Mouse (Mus musculus): Measurements from ENCODE around the gene Hspbap1.
A peak's percentile ranks its signal among the peaks of the same experiment; 100 is the strongest.

The Hspbap1 gene

GRCm38 (mm10) chr16:35769878-35770657 lies at the start of gene Hspbap1:
Hspbap1 (plus strand) TSS chr16:35770375.
- peak; percentile 90 to 91 for DNase-seq

- DNase-seq, result no peak
Observed at GRCm38 (mm10) chr16:35724561-35724960, 45.6 kb upstream of the Hspbap1 start.

GRCm38 (mm10) chr16:35726601-35727000 lies 43.6 kb upstream of the Hspbap1 start:
- DNase-seq, result no peak

- DNase-seq, result no peak
Observed at GRCm38 (mm10) chr16:35729151-35729738, 40.9 kb upstream of the Hspbap1 start.

GRCm38 (mm10) chr16:35732096-35732495 lies 38.1 kb upstream of the Hspbap1 start:
- no peak for DNase-seq

GRCm38 (mm10) chr16:35734038-35734437 lies 36.1 kb upstream of the Hspbap1 start:
- DNase-seq, result peak; percentile 43 to 50

GRCm38 (mm10) chr16:35738096-35738767 lies 31.9 kb upstream of the Hspbap1 start:
- DNase-seq, result no peak

GRCm38 (mm10) chr16:35739548-35739947 lies 30.6 kb upstream of the Hspbap1 start:
- no peak for DNase-seq

- no peak for DNase-seq
Observed at GRCm38 (mm10) chr16:35740357-35740756, 29.8 kb upstream of the Hspbap1 start.

- no peak for DNase-seq
Observed at GRCm38 (mm10) chr16:35740943-35741342, 29.2 kb upstream of the Hspbap1 start.

- peak in 1 of 2 experiments; percentile 53 for DNase-seq
Observed at GRCm38 (mm10) chr16:35741621-35742020, 28.6 kb upstream of the Hspbap1 start.

- peak in 1 of 2 experiments; percentile 32 for DNase-seq
Observed at GRCm38 (mm10) chr16:35742251-35742937, 27.8 kb upstream of the Hspbap1 start.

- DNase-seq, result peak; percentile 77 to 84
Observed at GRCm38 (mm10) chr16:35747417-35748236, 22.5 kb upstream of the Hspbap1 start.

- DNase-seq, result no peak
Observed at GRCm38 (mm10) chr16:35748237-35748603, 22.0 kb upstream of the Hspbap1 start.

- no peak for DNase-seq
Observed at GRCm38 (mm10) chr16:35749385-35749784, 20.8 kb upstream of the Hspbap1 start.

- no peak for DNase-seq
Observed at GRCm38 (mm10) chr16:35751841-35752240, 18.3 kb upstream of the Hspbap1 start.

- DNase-seq, result no peak
Observed at GRCm38 (mm10) chr16:35753926-35754325, 16.2 kb upstream of the Hspbap1 start.

GRCm38 (mm10) chr16:35755502-35756334 lies 14.5 kb upstream of the Hspbap1 start:
- DNase-seq, result no peak

- DNase-seq, result no peak
Observed at GRCm38 (mm10) chr16:35756697-35757096, 13.5 kb upstream of the Hspbap1 start.

- no peak for DNase-seq
Observed at GRCm38 (mm10) chr16:35759401-35759800, 10.8 kb upstream of the Hspbap1 start.

GRCm38 (mm10) chr16:35763590-35764296 lies 6.4 kb upstream of the Hspbap1 start:
- DNase-seq, result no peak

Measured in thymus, adult 18-20 months (tissue).